Mouse (Mus musculus) liver, embryonic 14.5 days (tissue): ENCODE data around the gene Tlr4.

Experiments
- CTCF ChIP-seq: IDR thresholded peaks from 2 replicates; pipeline ENCODE4 v1.5.1; 2016; ENCODE audit warnings: antibody characterized with exemption, low read depth, control low read depth
- EP300 ChIP-seq: IDR thresholded peaks from 2 replicates; pipeline ENCODE4 v1.6.1; 2016; ENCODE audit warnings: antibody characterized with exemption, low read depth

- TF ChIP-seq CTCF (no peak), EP300 (no peak)
Measured at GRCm38 (mm10) chr4:66901498-66901897, 74.1 kb downstream of the Tlr4 start.
